Mouse (Mus musculus): ENCODE results near the gene Huwe1.

DNA sequence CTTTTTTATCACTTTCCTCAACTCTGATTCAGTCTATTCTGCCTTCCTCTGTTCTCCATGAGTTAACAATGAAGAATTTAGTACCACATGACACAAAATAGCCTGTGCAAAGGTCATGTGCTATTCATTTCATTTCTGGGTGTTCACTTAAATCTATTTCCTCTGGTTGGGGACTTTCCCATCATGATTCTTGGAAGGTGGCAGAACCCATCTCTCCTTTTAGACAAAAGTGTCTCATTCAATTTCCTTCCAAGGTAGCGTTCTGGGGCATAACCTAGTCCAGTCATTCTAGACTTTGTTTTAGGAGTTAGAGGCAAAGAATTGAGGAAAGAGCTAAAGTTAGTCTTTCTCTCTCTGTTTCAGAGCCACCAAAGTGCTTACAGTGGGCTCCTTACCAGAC is 20.3 kb upstream of the Huwe1 start:
- TF ChIP-seq CTCF (IDR thresholded peaks at IDR 0.05; ENCODE audit: borderline replicate concordance, extremely low read depth, insufficient read depth, insufficient read length), result no peak
- TF ChIP-seq POLR2A (IDR thresholded peaks at IDR 0.05; ENCODE audit: borderline replicate concordance, extremely low read depth, insufficient read depth, insufficient read length, poor library complexity, severe bottlenecking), result no peak
